Mouse (Mus musculus) ES-E14 (cell line): Measurements from ENCODE around the gene Bsdc1. TPM values are rescaled to one million over a fixed set of nuclear protein-coding genes. Genes with fewer than 3 reads are reported as not detected.
A peak's percentile ranks its signal among the peaks of the same experiment; 100 is the strongest.

Experiments
- DNase-seq: peaks from one replicate; pipeline ENCODE4 v3.0.0-alpha.2; 2013; ENCODE audit warnings: low read depth, low spot score
- H3K27ac ChIP-seq: 2 replicates; pipeline ENCODE4 v1.5.1; 2012; ENCODE audit warnings: low read depth, mild to moderate bottlenecking, low read length, moderate library complexity, mixed read lengths; ENCODE audit not compliant: poor library complexity, insufficient read depth, severe bottlenecking
- H3K36me3 ChIP-seq: 2 replicates; pipeline ENCODE4 v1.6.1; 2012; ENCODE audit warnings: mild to moderate bottlenecking, low read length, moderate library complexity, mixed read lengths; ENCODE audit not compliant: control insufficient read depth, poor library complexity, insufficient read depth, severe bottlenecking
- H3K4me1 ChIP-seq, 2 experiments: fragments of 150-350 bp in 1 of 2; sonication (generic) in 1 of 2; 2 replicates each; pipeline ENCODE4 v1.6.1; 2012; ENCODE audit warnings: low read length in 2 of 2, mild to moderate bottlenecking in 1 of 2, mixed read lengths in 1 of 2; ENCODE audit not compliant: control insufficient read depth in 2 of 2, insufficient read depth in 2 of 2, poor library complexity in 1 of 2
- H3K4me3 ChIP-seq, 2 experiments: fragments of 150-350 bp in 1 of 2; sonication (generic) in 1 of 2; 2 replicates each; pipeline ENCODE4 v1.5.1; 2012; ENCODE audit warnings: low read length in 2 of 2, low read depth in 1 of 2, mild to moderate bottlenecking in 1 of 2, mixed read lengths in 1 of 2; ENCODE audit not compliant: insufficient read depth in 1 of 2, poor library complexity in 1 of 2, severe bottlenecking in 1 of 2
- H3K9ac ChIP-seq: 2 replicates; pipeline ENCODE4 v1.6.1; 2012; ENCODE audit warnings: low read depth, mild to moderate bottlenecking, low read length, mixed read lengths; ENCODE audit not compliant: poor library complexity, insufficient read depth, severe bottlenecking
- H3K9me3 ChIP-seq: fragments of 150-350 bp; sonication (generic); 2 replicates; pipeline ENCODE4 v1.6.1; 2012; ENCODE audit warnings: low read depth, mild to moderate bottlenecking, low read length; ENCODE audit not compliant: control insufficient read depth, insufficient read depth
- CHD2 ChIP-seq: IDR thresholded peaks from 2 replicates; pipeline ENCODE4 v1.6.1; 2014; ENCODE audit warnings: mild to moderate bottlenecking, low read depth, low read length, inconsistent platforms
- HCFC1 ChIP-seq: IDR thresholded peaks from 2 replicates; pipeline ENCODE4 v1.6.1; 2012; ENCODE audit warnings: low read length, inconsistent platforms, borderline replicate concordance; ENCODE audit not compliant: insufficient read depth
- MAFK ChIP-seq: IDR thresholded peaks from 2 replicates; pipeline ENCODE4 v1.6.1; 2014; ENCODE audit warnings: mild to moderate bottlenecking, low read depth, low read length, inconsistent platforms; ENCODE audit not compliant: insufficient read depth
- ZC3H11A ChIP-seq: IDR thresholded peaks from 2 replicates; pipeline ENCODE4 v1.6.1; 2012; ENCODE audit warnings: low read depth, mild to moderate bottlenecking, inconsistent platforms, low read length, borderline replicate concordance
- ZNF384 ChIP-seq: IDR thresholded peaks from 2 replicates; pipeline ENCODE4 v1.6.1; 2012; ENCODE audit warnings: low read depth, low read length, inconsistent platforms
- in situ Hi-C, 2 experiments: fragments of 600-800 bp; cut with MboI; formaldehyde crosslinking; loops; one replicate each; pipeline ENCODE4 v1.15.1; 2025; ENCODE audit warnings: low sequenced_read_pairs in 2 of 2, inconsistent platforms in 1 of 2; ENCODE audit not compliant: unreplicated experiment in 2 of 2
- total RNA-seq: library from RNA; depleted of rRNA; stranded (reverse); fragments of 300-350 nt; gene quantifications from 2 replicates; pipeline ENCODE4 v1.2.3, GENCODE M21; 2012

The Bsdc1 gene
- total RNA-seq, 1 experiment = 33.3 TPM

GRCm38 (mm10) chr4:129440340-129441063, 20.9 kb upstream of the Bsdc1 start, which contains the start of gene Zbtb8b:
Gene Zbtb8b (minus strand): TSS chr4:129440853.
- Histone ChIP-seq H3K4me1 (peaks cover 0 to 3% of the 10 kb centered on the region in 2 experiments; a peak in 2 of 4 replicates), H3K36me3 (no peaks in the 10 kb centered on the region), H3K27ac (no peak within 1 kb of the TSS), H3K4me3 (peak within 1 kb of the TSS; percentile 77 to 91), H3K9me3 (no peaks in the 10 kb centered on the region), H3K9ac (peak within 1 kb of the TSS; percentile 71)
- in situ Hi-C loops = no loop called here
- peak; percentile 75 for TF ChIP-seq HCFC1
- no peak for TF ChIP-seq ZNF384
- no peak for TF ChIP-seq MAFK
- no peak for TF ChIP-seq ZC3H11A
- TF ChIP-seq CHD2 = 0 out of 2 replicates have a peak, but pooled peaks have one; percentile 46
- DNase-seq = peak; percentile 89

- TF ChIP-seq CHD2 (no peak), ZC3H11A (no peak), MAFK (no peak), ZNF384 (no peak), HCFC1 (no peak)
- Histone ChIP-seq H3K4me1 (peaks cover 0 to 3% of the 10 kb centered on the region in 2 experiments; a peak in 2 of 4 replicates), H3K27ac (no peak overlapping the region), H3K9ac (no peak overlapping the region), H3K36me3 (no peaks in the 10 kb centered on the region), H3K4me3 (peak overlapping the region in 1 of 2 experiments; percentile 91; a peak in 2 of 4 replicates), H3K9me3 (no peaks in the 10 kb centered on the region)
- no peak for DNase-seq
- in situ Hi-C loops = no loop called here
These were observed 20.2 kb upstream of the Bsdc1 start for GRCm38 (mm10) chr4:129441145-129441544.

GRCm38 (mm10) chr4:129447360-129447759, 14.0 kb upstream of the Bsdc1 start:
- Histone ChIP-seq H3K9me3 (no peaks in the 10 kb centered on the region), H3K4me3 (no peak overlapping the region), H3K36me3 (no peaks in the 10 kb centered on the region), H3K9ac (no peak overlapping the region), H3K27ac (no peak overlapping the region), H3K4me1 (no peaks in the 10 kb centered on the region)
- no peak for TF ChIP-seq HCFC1
- no peak for TF ChIP-seq CHD2
- no peak for TF ChIP-seq ZC3H11A
- TF ChIP-seq ZNF384 = no peak
- TF ChIP-seq MAFK = no peak
- DNase-seq = no peak
- in situ Hi-C loops = no loop called here

DNA sequence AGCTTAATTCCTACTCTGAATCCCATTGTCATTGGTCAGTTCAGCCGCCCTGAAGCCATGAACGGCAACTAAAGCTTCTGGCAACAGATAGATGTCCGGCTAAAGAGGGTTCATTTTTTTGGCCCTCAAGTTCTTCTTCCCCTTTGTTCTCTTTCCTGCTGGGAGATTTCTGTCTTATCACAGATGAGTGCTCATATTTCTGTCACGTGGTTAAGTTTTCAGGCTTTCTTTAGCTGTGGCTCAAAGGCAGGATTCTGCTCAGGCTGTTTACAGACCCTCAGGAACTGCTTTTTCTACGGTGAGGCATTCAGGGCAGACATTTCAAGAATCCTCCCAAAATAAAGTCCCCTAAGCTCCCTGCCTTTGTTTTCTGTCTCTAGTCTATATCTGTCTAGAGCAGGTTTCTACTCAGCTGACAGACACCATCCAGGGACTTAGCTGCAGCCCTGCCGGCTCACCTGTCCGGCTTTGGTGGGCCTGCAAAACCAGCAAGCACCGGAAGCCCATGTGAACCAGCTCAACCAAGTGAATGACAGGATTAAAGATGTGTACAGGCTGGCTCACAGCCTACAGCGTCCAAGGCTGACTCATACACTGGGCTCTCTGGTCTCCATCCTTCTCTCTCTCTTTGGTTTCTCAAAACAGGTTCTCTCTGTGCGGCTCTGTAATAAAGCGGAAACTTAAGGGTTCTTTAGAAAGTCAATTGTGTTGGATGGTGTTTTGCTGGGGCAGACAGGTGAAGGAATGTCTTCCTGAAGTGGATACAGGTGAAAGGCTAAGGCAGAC, 13.4 kb upstream of the Bsdc1 start:
- DNase-seq = no peak
- no peak overlapping the region for H3K27ac ChIP-seq
- H3K9me3 ChIP-seq = no peaks in the 10 kb centered on the region
- no peaks in the 10 kb centered on the region for H3K4me1 ChIP-seq
- TF ChIP-seq MAFK (no peak), ZNF384 (no peak), HCFC1 (no peak), CHD2 (no peak), ZC3H11A (no peak)
- no peak overlapping the region for H3K9ac ChIP-seq
- no peak overlapping the region for H3K4me3 ChIP-seq
- in situ Hi-C loops = no loop called here
- no peaks in the 10 kb centered on the region for H3K36me3 ChIP-seq
